Mouse (Mus musculus) hindbrain, postnatal 0 days (tissue): ENCODE measurements around the gene Nudt17. TPM values are rescaled to one million over a fixed set of nuclear protein-coding genes. Genes with fewer than 3 reads are reported as not detected.
A peak's percentile ranks its signal among the peaks of the same experiment; 100 is the strongest.

ENCODE experiments used
- ATAC-seq: fragments of 200-750 bp; cut with Nextera tagmentation; 2 replicates; pipeline ENCODE4 v1.8.0; 2017; ENCODE audit warnings: mild to moderate bottlenecking, moderate TSS enrichment, moderate library complexity
- DNase-seq: peaks from one replicate; pipeline ENCODE4 v3.0.0-alpha.2; 2015; ENCODE audit warnings: low spot score
- H3K27ac ChIP-seq: fragments of 300-500 bp; sonication (generic); 2 replicates; pipeline ENCODE4 v1.5.1; 2014; ENCODE audit warnings: mild to moderate bottlenecking
- H3K27me3 ChIP-seq: fragments of 300-500 bp; sonication (generic); 2 replicates; pipeline ENCODE4 v1.6.1; 2014; ENCODE audit warnings: low read length, mixed read lengths; ENCODE audit not compliant: insufficient read depth
- H3K36me3 ChIP-seq: fragments of 300-500 bp; sonication (generic); 2 replicates; pipeline ENCODE4 v1.6.1; 2014; ENCODE audit warnings: low read length, mixed read lengths; ENCODE audit not compliant: insufficient read depth
- H3K4me1 ChIP-seq: fragments of 300-500 bp; sonication (generic); 2 replicates; pipeline ENCODE4 v1.6.1; 2014; ENCODE audit warnings: antibody characterized with exemption, low read length, mixed read lengths; ENCODE audit not compliant: insufficient read depth
- H3K4me2 ChIP-seq: fragments of 300-500 bp; sonication (generic); 2 replicates; pipeline ENCODE4 v1.6.1; 2014; ENCODE audit warnings: low read depth, mild to moderate bottlenecking, low read length, moderate library complexity, mixed read lengths
- H3K4me3 ChIP-seq: fragments of 300-500 bp; sonication (generic); 2 replicates; pipeline ENCODE4 v1.5.1; 2014; ENCODE audit warnings: low read length
- H3K9ac ChIP-seq: fragments of 300-500 bp; sonication (generic); replicated peaks from 2 replicates; pipeline ENCODE4 v1.6.1; 2014; ENCODE audit warnings: mild to moderate bottlenecking, low read length, moderate library complexity, mixed read lengths
- H3K9me3 ChIP-seq: fragments of 300-500 bp; sonication (generic); 2 replicates; pipeline ENCODE4 v1.6.1; 2016; ENCODE audit warnings: low read length, mixed read lengths
- CTCF ChIP-seq: IDR thresholded peaks from 2 replicates; pipeline ENCODE4 v1.5.1; 2016; ENCODE audit warnings: antibody characterized with exemption, control low read depth, low read depth
- WGBS: fragments of 180-500 bp; shearing (Covaris S2); extraction: QIAGEN DNeasy Blood & Tissue Kit; methylation state at CpG from one replicate; pipeline ENCODE4 v1.1.7; 2014; 5-methylcytosine and 5-hydroxymethylcytosine counted together
- polyA plus RNA-seq: library from polyadenylated mRNA; unstranded; fragments of >200 nt; fragmentation: Nextera tagmentation; extraction: Ambion mirVana; gene quantifications from 2 replicates; pipeline ENCODE4 v1.2.1, GENCODE M21; 2015
- total RNA-seq: library from RNA; depleted of rRNA; stranded (reverse); fragments of >200 nt; gene quantifications from 2 replicates; pipeline ENCODE4 v1.2.3, GENCODE M21; 2014

The Nudt17 gene
- total and polyA plus RNA-seq, 2 experiments from 2014 or later, result 13.0 to 17.8 TPM

DNA sequence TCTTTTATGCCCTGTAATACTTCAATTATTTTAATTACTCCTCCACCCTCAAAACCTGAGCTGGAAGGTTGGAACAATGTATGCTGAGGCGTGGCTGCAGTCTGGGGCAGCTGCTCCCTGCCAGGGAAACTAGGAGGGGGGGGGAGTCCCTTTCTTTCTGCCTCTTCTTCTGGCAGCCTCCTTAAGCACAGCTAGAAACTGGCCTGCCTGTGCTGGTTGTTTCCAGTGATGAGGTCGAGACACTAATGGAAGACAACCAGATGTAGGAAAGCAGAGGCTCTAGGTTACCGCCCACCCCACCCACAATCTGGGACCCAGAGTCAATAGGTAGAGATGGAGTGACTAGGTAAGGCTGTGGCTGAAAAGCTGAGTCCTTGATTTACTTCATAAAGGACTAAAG is 32.7 kb downstream of the Nudt17 start:
- DNase-seq, result no peak
- no peak overlapping the region for H3K27ac ChIP-seq
- H3K4me3 ChIP-seq, result no peak overlapping the region
- 33% methylated on average over 3 of the region's 3 CpGs for WGBS
- no peak for ATAC-seq
- no peak overlapping the region for H3K4me2 ChIP-seq
- no peaks in the 10 kb centered on the region for H3K27me3 ChIP-seq
- no peaks in the 10 kb centered on the region for H3K9me3 ChIP-seq
- H3K4me1 ChIP-seq, result no peaks in the 10 kb centered on the region; the same call in 1 of the 2 replicates
- TF ChIP-seq CTCF, result no peak
- no peak overlapping the region for H3K9ac ChIP-seq
- H3K36me3 ChIP-seq, result no peaks in the 10 kb centered on the region

DNA sequence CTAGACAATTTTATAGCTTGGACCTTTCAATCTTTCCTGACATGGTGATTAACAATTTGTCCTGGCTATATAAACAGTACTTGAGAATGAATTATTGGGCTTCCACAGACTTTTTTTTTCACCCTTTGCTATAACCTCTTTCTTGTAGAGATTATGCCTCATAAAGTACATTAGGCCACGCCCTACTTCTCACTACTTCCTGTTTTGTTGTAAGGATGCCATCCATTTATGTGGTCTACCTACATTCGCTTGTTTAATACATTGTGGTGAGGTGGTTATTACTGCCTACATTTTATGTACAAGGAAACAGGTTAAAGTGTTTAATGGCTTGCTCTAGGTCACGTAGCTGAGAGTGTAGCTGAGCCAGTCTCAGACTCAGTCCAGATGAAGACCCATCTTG is 33.2 kb downstream of the Nudt17 start:
- Histone ChIP-seq H3K4me1 (no peaks in the 10 kb centered on the region; the same call in 1 of the 2 replicates), H3K4me3 (no peak overlapping the region), H3K36me3 (no peaks in the 10 kb centered on the region), H3K9ac (no peak overlapping the region), H3K9me3 (no peaks in the 10 kb centered on the region), H3K27me3 (no peaks in the 10 kb centered on the region), H3K4me2 (no peak overlapping the region), H3K27ac (no peak overlapping the region)
- DNase-seq (no peak), ATAC-seq (no peak)
- TF ChIP-seq CTCF, result no peak
- 93% methylated on average over 3 of the region's 3 CpGs for WGBS

DNA sequence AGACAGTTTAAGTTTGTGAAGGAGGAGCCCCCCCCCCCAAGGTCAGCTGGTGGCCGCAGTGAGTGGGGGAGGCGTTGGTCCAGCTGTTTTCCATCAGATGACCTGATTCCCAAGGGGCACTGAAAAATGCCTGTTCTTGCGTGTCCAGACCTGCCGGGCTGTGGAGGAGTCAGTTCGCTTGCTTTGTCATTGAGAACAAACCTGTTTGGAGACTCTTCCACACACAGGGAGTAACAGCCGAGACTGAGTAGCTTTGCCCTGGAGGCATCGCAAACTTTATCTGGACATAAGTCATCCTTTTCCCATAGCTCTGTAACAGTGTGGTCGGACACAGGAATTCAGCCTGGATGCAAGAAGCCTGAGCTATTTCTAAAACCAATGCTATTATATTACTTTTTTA is 33.9 kb downstream of the Nudt17 start:
- Histone ChIP-seq H3K4me3 (no peak overlapping the region), H3K36me3 (no peaks in the 10 kb centered on the region), H3K27ac (no peak overlapping the region), H3K27me3 (no peaks in the 10 kb centered on the region), H3K9me3 (no peaks in the 10 kb centered on the region), H3K4me2 (no peak overlapping the region), H3K4me1 (no peaks in the 10 kb centered on the region; the same call in 1 of the 2 replicates), H3K9ac (no peak overlapping the region)
- ATAC-seq (no peak), DNase-seq (no peak)
- no peak for TF ChIP-seq CTCF
- WGBS, result 63% methylated on average over 8 of the region's 8 CpGs

DNA sequence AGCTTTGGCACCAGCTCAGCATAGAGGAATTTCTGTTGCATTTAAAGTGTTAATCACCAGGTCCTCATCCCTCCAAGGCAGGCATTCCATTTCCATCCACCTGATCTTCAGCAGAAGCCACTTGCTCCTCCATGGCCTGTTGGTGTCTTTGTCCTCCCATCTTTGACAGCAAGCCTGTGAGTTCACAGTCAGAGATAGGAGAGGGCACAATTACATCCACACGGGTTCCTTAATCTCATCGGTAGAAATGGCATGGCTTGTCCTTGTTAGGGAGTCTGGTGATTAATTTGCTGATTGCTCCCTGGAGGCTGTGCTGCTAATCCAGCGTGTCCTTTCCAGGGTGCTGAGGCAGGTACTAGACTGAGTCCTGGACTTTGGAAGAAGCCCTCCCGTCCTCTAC is 34.8 kb downstream of the Nudt17 start:
- WGBS, result 65% methylated on average over 4 of the region's 4 CpGs
- H3K36me3 ChIP-seq, result no peaks in the 10 kb centered on the region
- H3K9ac ChIP-seq, result no peak overlapping the region
- no peaks in the 10 kb centered on the region for H3K9me3 ChIP-seq
- H3K4me1 ChIP-seq, result no peaks in the 10 kb centered on the region
- DNase-seq (no peak), ATAC-seq (no peak)
- TF ChIP-seq CTCF, result no peak
- H3K4me3 ChIP-seq, result no peak overlapping the region
- H3K27me3 ChIP-seq, result no peaks in the 10 kb centered on the region
- no peak overlapping the region for H3K4me2 ChIP-seq
- no peak overlapping the region for H3K27ac ChIP-seq

DNA sequence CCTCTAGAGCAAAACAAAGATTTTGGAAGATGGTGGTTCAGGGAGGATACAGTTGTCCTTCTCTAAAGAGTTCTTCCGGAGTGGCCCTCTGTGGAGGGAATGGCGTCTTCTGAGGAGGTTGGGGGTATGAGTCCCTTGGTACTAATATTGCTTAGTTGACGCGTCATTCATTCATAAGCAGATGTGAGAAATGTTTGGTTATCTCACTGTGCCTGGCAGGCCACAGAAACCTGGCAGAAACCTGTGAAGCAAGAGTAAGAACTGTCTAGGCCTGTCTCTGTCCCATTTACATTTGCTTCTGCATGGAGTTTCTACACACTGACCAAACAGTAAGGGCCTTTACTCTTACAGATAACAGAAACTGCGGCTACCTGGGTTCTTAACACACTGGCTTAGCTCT is 36.8 kb downstream of the Nudt17 start:
- H3K27ac ChIP-seq, result no peak overlapping the region
- H3K36me3 ChIP-seq, result no peaks in the 10 kb centered on the region
- no peak overlapping the region for H3K4me2 ChIP-seq
- TF ChIP-seq CTCF, result no peak
- WGBS, result 98% methylated on average over 5 of the region's 5 CpGs
- no peaks in the 10 kb centered on the region for H3K4me1 ChIP-seq
- no peak overlapping the region for H3K9ac ChIP-seq
- H3K9me3 ChIP-seq, result no peaks in the 10 kb centered on the region
- DNase-seq (no peak), ATAC-seq (no peak)
- H3K27me3 ChIP-seq, result no peaks in the 10 kb centered on the region
- no peak overlapping the region for H3K4me3 ChIP-seq

DNA sequence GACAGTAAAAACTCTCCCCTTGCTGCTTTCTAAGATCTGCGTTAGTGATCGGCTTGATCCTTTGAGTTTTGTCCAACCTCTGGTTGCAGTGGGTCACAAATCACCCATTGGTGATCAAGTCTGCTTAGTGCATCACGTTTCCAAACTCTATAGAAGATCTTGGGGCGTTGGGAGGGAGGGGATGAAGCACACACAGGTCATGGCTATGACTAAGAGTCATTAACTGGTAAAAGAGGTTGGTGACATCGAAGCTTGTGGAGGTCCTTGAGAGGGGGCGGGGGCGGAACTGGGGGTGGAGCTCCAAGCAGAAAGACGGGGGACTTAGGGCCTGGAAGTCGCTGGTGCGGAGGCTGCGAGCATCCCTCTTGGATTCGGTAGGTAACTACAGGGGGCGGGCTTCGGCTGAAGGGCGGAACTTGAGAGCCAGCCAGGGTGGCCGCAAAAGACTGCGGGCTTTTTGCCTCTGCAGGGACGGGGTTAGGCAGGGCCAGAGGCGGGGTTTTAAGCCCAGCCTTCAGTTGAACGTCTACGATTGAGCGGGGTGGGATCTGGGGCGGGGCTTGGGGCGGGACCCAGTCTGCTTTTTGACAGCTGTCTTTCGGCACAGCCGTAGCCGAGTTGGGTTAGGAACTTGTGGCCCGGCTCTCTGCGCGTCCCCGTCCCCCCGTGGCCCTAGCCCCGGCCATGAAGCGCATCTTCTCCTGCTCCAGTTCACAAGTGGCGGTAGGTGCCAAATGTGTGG is 38.5 kb downstream of the Nudt17 start, which contains the start of gene Ankrd35:
TSS of gene Ankrd35 (plus strand) at position 405 of the 742 bp plus-strand sequence.
- DNase-seq, result peak; percentile 87
- TF ChIP-seq CTCF, result peak; percentile 52
- Histone ChIP-seq H3K27me3 (no peaks in the 10 kb centered on the region), H3K9ac (peak within 1 kb of the TSS; percentile 49), H3K4me1 (no peaks in the 10 kb centered on the region), H3K36me3 (no peaks in the 10 kb centered on the region), H3K9me3 (no peaks in the 10 kb centered on the region), H3K27ac (no peak within 1 kb of the TSS), H3K4me2 (peak within 1 kb of the TSS; percentile 83), H3K4me3 (peak within 1 kb of the TSS; percentile 47)
- WGBS, result 5% methylated on average over 35 of the region's 35 CpGs
- ATAC-seq, result peak; percentile 96

DNA sequence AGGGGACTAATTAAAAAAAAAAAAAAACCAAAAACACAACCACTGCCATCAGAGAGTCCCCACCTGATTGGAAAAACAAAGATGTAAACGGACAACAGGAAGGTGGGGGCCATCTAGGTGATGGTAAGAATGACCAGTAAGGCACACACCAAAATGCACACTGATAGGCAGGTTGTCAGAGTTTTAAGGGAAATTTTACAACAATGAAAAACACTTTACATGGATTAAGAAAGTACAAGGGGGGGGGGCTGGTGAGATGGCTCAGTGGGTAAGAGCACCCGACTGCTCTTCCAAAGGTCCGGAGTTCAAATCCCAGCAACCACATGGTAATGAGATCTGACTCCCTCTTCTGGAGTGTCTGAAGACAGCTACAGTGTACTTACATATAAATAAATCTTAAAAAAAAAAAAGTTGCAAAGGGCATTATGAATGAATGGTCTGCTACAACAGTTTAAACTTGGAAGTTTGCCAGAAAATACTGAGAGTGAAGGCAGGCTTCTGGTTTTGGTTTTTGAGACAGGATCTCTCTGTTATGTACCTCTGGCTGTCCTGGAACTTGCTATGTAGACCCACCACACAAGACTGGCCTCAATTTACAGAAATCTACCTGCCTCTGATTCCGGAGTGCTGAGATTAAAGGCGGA is 39.8 kb downstream of the Nudt17 start:
- Histone ChIP-seq H3K27me3 (no peaks in the 10 kb centered on the region), H3K9me3 (no peaks in the 10 kb centered on the region), H3K36me3 (no peaks in the 10 kb centered on the region), H3K27ac (no peak overlapping the region), H3K9ac (no peak overlapping the region), H3K4me3 (no peak overlapping the region), H3K4me2 (no peak overlapping the region), H3K4me1 (peaks cover 3% of the 10 kb centered on the region; the same call in 1 of the 2 replicates)
- no peak for TF ChIP-seq CTCF
- WGBS, result 89% methylated on average over 5 of the region's 5 CpGs
- no peak for DNase-seq
- no peak for ATAC-seq
